Mouse (Mus musculus) liver, embryonic 13.5 days (tissue): ENCODE results near the gene Lclat1. TPM values are rescaled to one million over a fixed set of nuclear protein-coding genes. Genes with fewer than 3 reads are reported as not detected.
A peak's percentile ranks its signal among the peaks of the same experiment; 100 is the strongest.

ENCODE experiments used
- ATAC-seq: fragments of 200-750 bp; cut with Nextera tagmentation; 2 replicates; pipeline ENCODE4 v1.8.0; 2017; ENCODE audit warnings: low read depth, mild to moderate bottlenecking, moderate number of reproducible peaks, moderate library complexity
- DNase-seq: peaks from one replicate; pipeline ENCODE4 v3.0.0; 2022
- H3K27ac ChIP-seq: fragments of 300-500 bp; sonication (generic); 2 replicates; pipeline ENCODE4 v1.5.1; 2015; ENCODE audit warnings: moderate library complexity, mild to moderate bottlenecking, inconsistent platforms
- H3K27me3 ChIP-seq: fragments of 300-500 bp; sonication (generic); 2 replicates; pipeline ENCODE4 v1.6.1; 2015; ENCODE audit warnings: mild to moderate bottlenecking, inconsistent platforms
- H3K36me3 ChIP-seq: fragments of 300-500 bp; sonication (generic); 2 replicates; pipeline ENCODE4 v1.6.1; 2015; ENCODE audit warnings: mild to moderate bottlenecking, inconsistent platforms
- H3K4me1 ChIP-seq: fragments of 300-500 bp; sonication (generic); replicated peaks from 2 replicates; pipeline ENCODE4 v1.6.1; 2015; ENCODE audit warnings: inconsistent platforms
- H3K4me2 ChIP-seq: fragments of 300-500 bp; sonication (generic); 2 replicates; pipeline ENCODE4 v1.6.1; 2015; ENCODE audit warnings: inconsistent platforms, mild to moderate bottlenecking, moderate library complexity
- H3K4me3 ChIP-seq: fragments of 300-500 bp; sonication (generic); replicated peaks from 2 replicates; pipeline ENCODE4 v1.5.1; 2015; ENCODE audit warnings: mild to moderate bottlenecking, inconsistent platforms
- H3K9ac ChIP-seq: fragments of 300-500 bp; sonication (generic); 2 replicates; pipeline ENCODE4 v1.6.1; 2015; ENCODE audit warnings: mild to moderate bottlenecking, inconsistent platforms
- H3K9me3 ChIP-seq: fragments of 300-500 bp; sonication (generic); replicated peaks from 2 replicates; pipeline ENCODE4 v1.6.1; 2016; ENCODE audit warnings: inconsistent platforms
- WGBS: fragments of 180-500 bp; shearing (Covaris S2); methylation state at CpG from one replicate; pipeline ENCODE4 v1.1.7; 2015; ENCODE audit not compliant: insufficient replicate concordance; 5-methylcytosine and 5-hydroxymethylcytosine counted together
- polyA plus RNA-seq: library from polyadenylated mRNA; unstranded; fragments of >200 nt; fragmentation: Nextera tagmentation; extraction: Ambion mirVana; gene quantifications from 2 replicates; pipeline ENCODE4 v1.2.1, GENCODE M21; 2015

The Lclat1 gene
- polyA plus RNA-seq, 1 experiment from 2014 or later: 1.7 TPM

DNA sequence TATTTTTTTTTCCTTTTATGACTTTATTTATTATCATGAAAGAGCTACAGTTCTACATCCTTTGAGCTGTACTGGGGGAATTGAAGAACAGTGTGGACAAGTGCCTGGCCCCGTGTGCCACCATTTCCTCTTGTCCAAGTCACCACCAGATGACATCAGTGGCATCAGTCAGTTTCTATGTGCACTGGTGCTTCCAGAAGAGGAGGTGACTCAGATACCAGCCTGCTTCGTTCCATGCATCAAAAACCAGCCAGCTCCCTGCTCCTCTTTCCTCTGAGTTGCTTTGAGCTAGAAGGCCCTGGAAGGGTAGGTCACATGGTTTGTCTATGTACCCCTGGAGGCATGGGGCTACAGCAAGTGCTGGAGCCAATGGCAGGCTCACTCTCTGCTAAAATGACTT is 37.3 kb upstream of the Lclat1 start:
- DNase-seq (no peak), ATAC-seq (no peak)
- no peak overlapping the region for H3K27ac ChIP-seq
- H3K9ac ChIP-seq: no peak overlapping the region
- H3K4me3 ChIP-seq: no peak overlapping the region
- H3K9me3 ChIP-seq: no peaks in the 10 kb centered on the region
- 48% methylated on average over 2 of the region's 2 CpGs for WGBS
- H3K4me2 ChIP-seq: no peak overlapping the region
- no peaks in the 10 kb centered on the region for H3K36me3 ChIP-seq
- H3K4me1 ChIP-seq: 0 out of 2 replicates have a peak, but pooled peaks cover 4% of the 10 kb centered on the region
- no peaks in the 10 kb centered on the region for H3K27me3 ChIP-seq

DNA sequence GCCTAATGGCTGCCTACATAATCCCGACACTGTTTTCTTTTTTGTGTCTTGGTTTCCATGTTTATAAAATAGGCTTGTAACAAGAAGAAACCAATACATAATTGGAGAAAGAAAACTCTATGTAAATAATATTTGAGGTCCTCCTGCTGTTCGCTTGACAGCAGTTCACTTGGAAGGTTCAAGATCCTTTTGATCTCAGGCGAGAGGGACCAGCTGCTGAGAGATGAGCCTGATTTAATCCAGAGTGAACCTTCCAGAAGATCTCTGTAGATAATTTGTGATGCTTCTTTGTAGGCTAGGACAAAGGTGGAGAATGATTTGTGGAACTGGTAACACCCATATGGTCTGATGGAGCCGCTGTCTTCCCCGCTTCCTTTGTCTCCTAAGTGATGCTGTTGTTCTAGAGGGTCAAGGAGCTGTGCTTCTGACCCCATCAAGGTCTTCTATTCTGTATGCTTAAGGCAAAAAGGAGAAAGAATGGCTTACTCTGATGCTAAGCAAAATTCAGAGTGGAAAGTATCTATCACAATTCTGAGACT is 36.0 kb upstream of the Lclat1 start:
- no peak overlapping the region for H3K4me3 ChIP-seq
- H3K27me3 ChIP-seq: no peaks in the 10 kb centered on the region
- WGBS: 64% methylated on average over 5 of the region's 5 CpGs
- H3K27ac ChIP-seq: no peak overlapping the region
- H3K4me1 ChIP-seq: 0 out of 2 replicates have a peak, but pooled peaks cover 4% of the 10 kb centered on the region
- H3K9me3 ChIP-seq: no peaks in the 10 kb centered on the region
- no peaks in the 10 kb centered on the region for H3K36me3 ChIP-seq
- no peak overlapping the region for H3K4me2 ChIP-seq
- ATAC-seq: no peak
- no peak overlapping the region for H3K9ac ChIP-seq
- DNase-seq: no peak

DNA sequence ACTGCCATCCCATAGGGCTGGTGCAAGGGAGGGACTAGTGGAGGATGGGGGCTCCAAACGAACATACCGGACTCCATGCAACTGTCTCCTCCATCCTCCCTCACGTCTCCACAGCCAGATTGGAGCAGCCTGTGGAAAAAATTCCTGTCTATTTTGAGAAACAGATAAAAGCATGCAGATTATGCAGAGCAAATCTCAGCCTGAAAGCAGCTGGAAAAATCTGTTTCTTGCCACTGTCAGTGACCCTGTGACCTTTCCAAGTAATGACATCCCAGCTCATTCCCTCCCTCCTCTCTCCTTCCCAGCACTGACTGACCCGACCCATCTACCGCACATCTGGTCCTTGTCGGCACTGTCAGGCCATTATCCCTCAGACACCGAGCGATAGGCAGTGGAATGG is 35.5 kb upstream of the Lclat1 start:
- no peaks in the 10 kb centered on the region for H3K27me3 ChIP-seq
- H3K4me3 ChIP-seq: no peak overlapping the region
- H3K4me2 ChIP-seq: no peak overlapping the region
- H3K36me3 ChIP-seq: no peaks in the 10 kb centered on the region
- ATAC-seq (no peak), DNase-seq (no peak)
- H3K4me1 ChIP-seq: 0 out of 2 replicates have a peak, but pooled peaks cover 4% of the 10 kb centered on the region
- H3K27ac ChIP-seq: no peak overlapping the region
- WGBS: 75% methylated on average over 8 of the region's 8 CpGs
- no peak overlapping the region for H3K9ac ChIP-seq
- H3K9me3 ChIP-seq: no peaks in the 10 kb centered on the region

DNA sequence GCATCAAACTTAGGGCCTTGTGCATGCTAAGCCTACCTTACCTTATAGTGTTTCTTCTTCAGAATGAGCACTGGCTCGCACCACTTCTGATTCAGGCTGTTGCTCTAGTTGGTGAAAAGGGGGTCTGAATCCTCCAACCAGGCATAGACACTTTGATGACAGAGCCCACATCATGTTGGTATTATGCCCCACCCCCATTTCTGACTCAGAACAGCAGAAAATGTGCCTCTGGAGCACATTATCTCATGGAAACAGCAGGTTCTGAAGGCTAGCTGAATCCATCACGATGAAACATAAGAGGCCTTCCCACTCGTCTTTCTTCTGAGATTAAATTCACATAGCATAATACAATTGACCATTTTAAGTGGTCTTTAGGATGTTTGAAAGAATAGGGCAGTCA is 33.2 kb upstream of the Lclat1 start:
- ATAC-seq (no peak), DNase-seq (no peak)
- Histone ChIP-seq H3K36me3 (no peaks in the 10 kb centered on the region), H3K27me3 (no peaks in the 10 kb centered on the region), H3K4me1 (no peaks in the 10 kb centered on the region), H3K9me3 (no peaks in the 10 kb centered on the region), H3K27ac (no peak overlapping the region), H3K4me3 (no peak overlapping the region), H3K4me2 (no peak overlapping the region), H3K9ac (no peak overlapping the region)
- WGBS: 44% methylated on average over 3 of the region's 3 CpGs

DNA sequence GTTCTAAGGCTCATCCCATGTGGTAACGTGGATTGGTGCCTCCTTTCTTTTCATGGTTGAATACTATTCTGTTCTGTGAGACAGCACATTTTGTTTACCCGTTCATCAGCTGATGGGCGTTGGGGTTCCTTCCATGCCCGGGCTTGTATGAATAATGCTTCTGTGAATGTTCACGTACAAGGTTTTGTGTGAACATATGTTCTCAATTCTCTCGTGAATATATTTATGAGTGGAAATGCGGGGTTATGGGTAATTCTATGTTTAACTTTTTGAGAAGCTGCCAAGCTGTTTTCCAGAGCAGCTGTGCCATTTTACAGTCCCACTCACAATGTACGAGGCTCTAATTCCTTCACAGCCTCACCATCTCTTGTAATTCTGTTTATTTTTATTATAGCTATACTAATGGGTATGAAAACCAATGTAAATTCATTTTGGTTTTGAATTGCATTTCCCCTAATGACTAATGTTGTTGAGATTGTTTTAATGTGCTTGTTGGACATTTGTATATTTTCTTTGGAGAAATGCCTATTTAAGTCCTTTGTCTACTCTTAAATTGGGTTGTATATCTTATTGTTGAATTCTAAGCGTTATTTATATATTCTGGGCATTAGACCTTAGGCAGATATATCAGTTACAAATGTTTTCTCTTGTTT is 32.4 kb upstream of the Lclat1 start:
- Histone ChIP-seq H3K27me3 (no peaks in the 10 kb centered on the region), H3K4me3 (no peak overlapping the region), H3K4me2 (no peak overlapping the region), H3K27ac (no peak overlapping the region), H3K4me1 (no peaks in the 10 kb centered on the region), H3K36me3 (no peaks in the 10 kb centered on the region), H3K9ac (no peak overlapping the region), H3K9me3 (no peaks in the 10 kb centered on the region)
- 66% methylated on average over 9 of the region's 9 CpGs for whole genome bisulfite sequencing
- DNase-seq (no peak), ATAC-seq (no peak)

DNA sequence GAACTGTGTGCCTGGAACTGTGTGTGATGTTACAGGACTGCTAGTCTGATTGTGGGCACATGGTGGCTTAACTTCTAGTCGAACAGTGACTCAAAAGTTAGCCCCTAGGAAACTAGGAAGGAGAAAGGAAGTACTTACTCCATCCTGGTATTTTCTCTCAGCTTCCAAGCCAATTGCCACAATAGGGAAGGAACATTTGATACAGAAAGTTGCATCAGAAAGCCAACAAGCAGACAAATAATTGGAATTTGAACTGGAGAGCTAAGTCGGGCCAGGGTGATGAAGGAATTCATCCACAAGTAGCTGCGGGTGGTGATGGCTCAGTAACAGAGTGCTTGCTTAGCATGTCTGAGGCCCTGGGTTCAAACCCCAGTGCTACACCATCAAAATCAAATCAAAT is 30.1 kb upstream of the Lclat1 start:
- no peaks in the 10 kb centered on the region for H3K27me3 ChIP-seq
- H3K4me1 ChIP-seq: no peaks in the 10 kb centered on the region
- no peaks in the 10 kb centered on the region for H3K9me3 ChIP-seq
- H3K27ac ChIP-seq: no peak overlapping the region
- H3K9ac ChIP-seq: no peak overlapping the region
- H3K36me3 ChIP-seq: no peaks in the 10 kb centered on the region
- 74% methylated on average over 3 of the region's 3 CpGs for WGBS
- DNase-seq (no peak), ATAC-seq (no peak)
- H3K4me2 ChIP-seq: no peak overlapping the region
- no peak overlapping the region for H3K4me3 ChIP-seq

DNA sequence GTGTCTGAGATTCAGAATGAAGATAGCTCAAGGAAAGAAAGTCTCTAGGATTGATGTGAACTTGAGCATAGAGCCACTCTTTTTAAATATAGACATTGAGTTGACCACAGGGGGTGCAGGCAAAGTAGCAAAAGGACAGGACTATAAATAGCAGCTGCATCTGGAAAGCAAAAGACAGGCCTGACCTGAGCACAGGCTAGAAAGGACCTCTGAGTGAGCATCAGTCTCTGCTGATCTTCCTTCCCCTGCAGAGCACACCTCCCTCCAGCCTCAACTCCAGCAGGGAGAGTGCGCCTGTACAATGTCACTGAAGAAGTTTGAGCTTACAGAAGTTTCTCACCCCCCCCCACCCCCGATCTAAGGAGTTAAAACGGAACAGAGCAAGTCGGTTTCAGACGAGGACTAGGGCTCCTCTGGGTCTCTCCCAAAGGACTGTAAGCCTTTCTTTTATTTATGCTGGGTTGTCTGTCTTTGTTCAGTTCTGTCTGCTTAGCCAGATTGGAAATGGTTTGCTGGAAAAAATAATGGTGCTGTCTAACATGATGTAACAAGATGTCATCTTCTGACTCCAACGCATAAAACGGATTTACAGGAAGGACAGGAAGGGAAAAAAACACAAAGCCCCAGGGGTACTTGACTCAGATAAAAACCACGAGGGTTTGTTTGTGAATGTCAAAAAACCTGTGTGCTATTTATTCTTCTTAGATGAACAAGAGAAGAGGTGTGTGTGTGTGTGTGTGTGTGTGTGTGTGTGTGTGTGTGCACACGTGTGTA is 26.2 kb upstream of the Lclat1 start:
- Histone ChIP-seq H3K4me3 (no peak overlapping the region), H3K4me2 (no peak overlapping the region), H3K36me3 (no peaks in the 10 kb centered on the region), H3K27me3 (no peaks in the 10 kb centered on the region; the same call in 1 of the 2 replicates), H3K27ac (no peak overlapping the region), H3K4me1 (peaks cover 2% of the 10 kb centered on the region; the same call in 1 of the 2 replicates), H3K9ac (no peak overlapping the region), H3K9me3 (no peaks in the 10 kb centered on the region)
- ATAC-seq (no peak), DNase-seq (no peak)
- 34% methylated on average over 9 of the region's 9 CpGs for WGBS

DNA sequence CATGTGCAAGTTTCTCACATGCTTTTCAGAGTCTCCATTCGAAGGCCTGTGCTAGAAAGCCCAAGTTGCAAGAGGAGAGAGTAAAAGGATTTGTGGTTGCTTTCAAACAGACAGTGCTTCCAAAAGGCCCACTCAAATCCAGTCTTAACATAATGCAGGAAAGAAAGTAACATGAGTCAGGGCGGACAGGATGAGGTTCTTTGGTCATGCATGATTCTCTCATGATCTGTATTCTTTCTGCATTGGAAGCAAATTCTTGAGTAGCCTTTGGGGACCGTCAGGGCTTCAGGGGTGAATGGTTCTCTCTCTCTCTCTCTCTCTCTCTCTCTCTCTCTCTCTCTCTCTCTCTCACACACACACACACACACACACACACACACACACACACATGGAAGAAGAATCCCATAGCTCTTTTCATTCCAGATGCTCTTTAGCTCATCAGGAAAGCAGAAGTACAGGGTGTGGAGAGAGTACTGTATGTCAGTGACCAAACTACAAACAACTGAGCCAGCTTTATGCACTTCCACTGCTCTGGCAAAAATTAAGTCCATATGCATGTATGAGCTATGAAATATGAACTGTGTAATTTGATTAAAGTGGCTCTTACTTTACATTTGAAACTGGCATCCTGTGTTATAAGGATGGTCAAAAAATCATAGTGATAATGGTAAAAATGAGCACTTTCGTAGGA is 25.1 kb upstream of the Lclat1 start:
- Histone ChIP-seq H3K4me2 (no peak overlapping the region), H3K27me3 (no peaks in the 10 kb centered on the region; the same call in 1 of the 2 replicates), H3K4me3 (no peak overlapping the region), H3K4me1 (peaks cover 12% of the 10 kb centered on the region), H3K36me3 (no peaks in the 10 kb centered on the region), H3K9ac (no peak overlapping the region), H3K9me3 (no peaks in the 10 kb centered on the region), H3K27ac (no peak overlapping the region)
- no peak for ATAC-seq
- DNase-seq: no peak
- WGBS: 73% methylated on average over 4 of the region's 4 CpGs

DNA sequence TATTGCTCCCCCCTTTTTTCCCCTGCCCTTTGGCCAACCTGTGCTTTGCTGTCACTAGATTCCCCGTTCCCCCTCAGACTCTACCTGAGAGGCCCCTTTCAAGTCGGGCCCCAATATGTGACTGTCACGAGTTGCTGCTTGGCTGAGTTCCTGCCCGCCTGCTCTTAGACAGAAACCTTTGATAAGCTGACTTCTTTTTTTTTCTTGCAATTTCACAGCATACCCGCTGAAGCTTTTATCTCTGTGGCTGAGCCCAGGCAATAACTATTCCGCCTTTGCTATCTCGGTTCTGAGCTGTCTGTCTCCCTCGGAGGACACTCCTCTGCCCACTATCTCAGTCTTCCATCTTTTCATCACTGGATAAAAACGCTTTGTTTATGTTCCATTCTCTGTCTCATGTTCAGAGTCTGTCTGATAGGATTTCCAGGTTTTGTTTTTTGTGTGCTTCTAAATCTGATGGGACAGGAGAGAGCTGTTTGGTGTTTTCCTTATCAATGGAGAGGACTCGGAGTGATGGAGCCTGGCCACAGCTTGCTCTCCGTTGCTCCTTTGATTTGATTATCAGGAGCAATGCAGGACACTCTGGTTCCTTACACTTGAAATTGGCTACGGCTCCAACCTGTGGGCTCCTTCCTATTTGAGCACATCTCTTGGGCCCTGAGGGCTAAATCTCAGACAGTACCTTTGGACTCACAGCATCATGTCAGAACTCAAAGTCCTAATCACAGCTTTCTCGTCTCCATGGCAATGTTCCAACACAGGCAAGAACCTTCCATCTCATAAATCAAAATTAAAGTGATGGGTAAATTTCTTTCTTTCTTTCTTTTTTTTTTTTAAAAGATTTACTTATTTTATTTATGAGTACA is 20.5 kb upstream of the Lclat1 start:
- peak; percentile 1 for DNase-seq
- Histone ChIP-seq H3K4me1 (peaks cover 12% of the 10 kb centered on the region), H3K36me3 (no peaks in the 10 kb centered on the region), H3K9ac (no peak overlapping the region), H3K4me3 (no peak overlapping the region), H3K9me3 (no peaks in the 10 kb centered on the region), H3K27me3 (no peaks in the 10 kb centered on the region; the same call in 1 of the 2 replicates), H3K4me2 (no peak overlapping the region), H3K27ac (no peak overlapping the region)
- peak; percentile 57 for ATAC-seq
- WGBS: 14% methylated on average over 13 of the region's 13 CpGs

DNA sequence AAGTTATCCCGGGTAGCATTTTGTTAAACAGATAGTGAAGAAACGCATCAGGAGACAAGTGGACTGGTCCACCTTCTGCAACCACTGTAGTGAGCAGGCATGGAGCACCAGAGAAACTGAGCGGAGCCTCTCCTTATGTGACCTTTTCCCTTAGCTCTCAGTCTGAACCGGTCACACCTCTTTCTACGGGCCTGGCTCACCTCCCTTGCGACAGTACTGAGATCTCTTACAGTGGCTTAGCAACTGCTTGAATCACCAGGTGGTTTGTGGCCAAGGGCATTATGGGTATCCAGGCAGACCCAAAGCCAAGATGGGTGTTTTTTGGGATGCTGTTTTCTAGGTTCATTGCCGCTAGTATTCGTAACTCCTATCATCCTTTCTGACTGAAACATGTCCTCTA is 16.4 kb upstream of the Lclat1 start:
- 80% methylated on average over 8 of the region's 8 CpGs for WGBS
- H3K27me3 ChIP-seq: no peaks in the 10 kb centered on the region
- DNase-seq (no peak), ATAC-seq (no peak)
- no peak overlapping the region for H3K9ac ChIP-seq
- H3K27ac ChIP-seq: no peak overlapping the region
- no peaks in the 10 kb centered on the region for H3K36me3 ChIP-seq
- H3K4me1 ChIP-seq: peaks cover 12% of the 10 kb centered on the region
- H3K9me3 ChIP-seq: no peaks in the 10 kb centered on the region
- no peak overlapping the region for H3K4me3 ChIP-seq
- H3K4me2 ChIP-seq: no peak overlapping the region
